Mouse (Mus musculus): Measurements from ENCODE around the gene Vwa3a.
A peak's percentile ranks its signal among the peaks of the same experiment; 100 is the strongest.

The Vwa3a gene

DNA sequence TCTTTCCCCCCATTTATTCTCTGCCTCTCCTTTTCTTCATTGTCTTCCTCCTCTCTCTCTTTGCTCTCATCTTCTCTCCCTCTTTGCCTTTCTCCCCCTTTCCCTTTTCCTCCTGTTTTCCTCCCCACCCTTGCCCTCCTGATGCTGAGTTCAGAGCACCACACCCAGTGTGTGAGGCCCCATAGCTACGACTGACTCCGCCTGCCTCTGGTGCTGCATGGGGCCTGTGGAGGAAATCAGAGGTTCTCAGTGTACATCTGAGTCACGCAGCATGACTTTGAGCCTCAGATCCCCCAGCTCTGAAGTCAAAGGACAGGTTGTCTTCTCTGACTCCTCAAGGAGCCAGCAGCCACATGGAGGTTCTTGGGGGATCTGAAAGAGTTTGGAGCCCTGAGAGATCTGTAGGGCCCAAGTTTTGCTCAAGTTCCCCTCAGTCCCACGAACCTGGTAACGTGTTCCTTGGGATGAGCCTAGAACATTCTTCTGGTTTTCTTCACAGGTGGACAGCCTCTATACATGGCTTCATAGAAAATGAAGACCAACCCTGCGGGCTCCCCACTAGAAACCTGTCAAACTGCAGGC, 72.8 kb downstream of the Vwa3a start, which contains the start of gene Gm5737:
Gene Gm5737, plus strand, starts transcription at position 532 of the 582 bp plus-strand sequence.
- TF ChIP-seq GATA4 (IDR thresholded peaks at IDR 0.05; ENCODE audit: insufficient replicate concordance, low read length), result no peak

- TF ChIP-seq GATA4 (IDR thresholded peaks at IDR 0.05; ENCODE audit: insufficient replicate concordance, low read length), result no peak
Measured at GRCm38 (mm10) chr7:120817552-120817951, 78.4 kb downstream of the Vwa3a start.

DNA sequence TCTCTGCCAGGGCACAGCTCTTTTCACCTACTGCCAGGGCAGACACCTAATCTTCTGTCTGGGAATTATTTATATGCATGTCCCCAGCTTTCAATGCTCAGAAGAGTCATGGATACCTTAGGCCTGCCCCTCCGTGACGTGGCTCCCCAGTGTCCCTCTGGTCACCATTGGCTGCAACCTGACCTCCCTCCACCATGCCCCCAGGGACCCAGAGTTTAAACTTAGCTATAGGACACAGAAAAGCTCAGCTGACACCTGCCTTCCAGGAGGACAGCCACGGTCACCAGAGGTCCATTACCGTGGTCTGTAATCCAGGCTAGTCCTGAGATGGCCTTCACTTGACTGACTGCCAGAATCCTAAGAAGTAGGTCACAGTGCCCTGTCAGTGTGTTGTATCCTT, 80.3 kb downstream of the Vwa3a start:
- TF ChIP-seq GATA4 (IDR thresholded peaks at IDR 0.05; ENCODE audit: insufficient replicate concordance, low read length), result no peak

DNA sequence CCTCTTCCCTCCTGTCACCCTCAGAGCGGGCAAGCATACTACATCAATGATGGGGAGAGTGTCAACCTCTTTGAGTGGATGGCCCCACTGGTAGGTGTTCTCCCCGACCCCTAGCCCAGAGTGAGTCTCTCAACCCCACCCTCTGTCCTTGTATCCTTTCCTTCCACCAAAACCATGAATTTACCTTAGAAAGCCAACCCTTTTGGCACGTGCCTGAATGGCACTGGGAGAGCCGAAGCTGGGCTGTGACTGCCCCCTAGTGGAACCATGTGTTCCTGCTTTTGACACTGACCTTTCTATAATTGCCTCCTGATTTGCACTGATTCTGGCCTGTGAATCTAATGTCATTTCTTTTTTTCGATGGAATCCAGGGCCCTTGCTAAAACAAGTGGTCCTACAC, 84.1 kb downstream of the Vwa3a start:
- TF ChIP-seq GATA4 (IDR thresholded peaks at IDR 0.05; ENCODE audit: insufficient replicate concordance, low read length), result no peak

- no peak for TF ChIP-seq GATA4 (IDR thresholded peaks at IDR 0.05; ENCODE audit: insufficient replicate concordance, low read length)
Measured at GRCm38 (mm10) chr7:120825097-120825496, 86.0 kb downstream of the Vwa3a start.

GRCm38 (mm10) chr7:120826408-120826807, 87.3 kb downstream of the Vwa3a start:
- TF ChIP-seq GATA4 (IDR thresholded peaks at IDR 0.05; ENCODE audit: insufficient replicate concordance, low read length), result no peak

DNA sequence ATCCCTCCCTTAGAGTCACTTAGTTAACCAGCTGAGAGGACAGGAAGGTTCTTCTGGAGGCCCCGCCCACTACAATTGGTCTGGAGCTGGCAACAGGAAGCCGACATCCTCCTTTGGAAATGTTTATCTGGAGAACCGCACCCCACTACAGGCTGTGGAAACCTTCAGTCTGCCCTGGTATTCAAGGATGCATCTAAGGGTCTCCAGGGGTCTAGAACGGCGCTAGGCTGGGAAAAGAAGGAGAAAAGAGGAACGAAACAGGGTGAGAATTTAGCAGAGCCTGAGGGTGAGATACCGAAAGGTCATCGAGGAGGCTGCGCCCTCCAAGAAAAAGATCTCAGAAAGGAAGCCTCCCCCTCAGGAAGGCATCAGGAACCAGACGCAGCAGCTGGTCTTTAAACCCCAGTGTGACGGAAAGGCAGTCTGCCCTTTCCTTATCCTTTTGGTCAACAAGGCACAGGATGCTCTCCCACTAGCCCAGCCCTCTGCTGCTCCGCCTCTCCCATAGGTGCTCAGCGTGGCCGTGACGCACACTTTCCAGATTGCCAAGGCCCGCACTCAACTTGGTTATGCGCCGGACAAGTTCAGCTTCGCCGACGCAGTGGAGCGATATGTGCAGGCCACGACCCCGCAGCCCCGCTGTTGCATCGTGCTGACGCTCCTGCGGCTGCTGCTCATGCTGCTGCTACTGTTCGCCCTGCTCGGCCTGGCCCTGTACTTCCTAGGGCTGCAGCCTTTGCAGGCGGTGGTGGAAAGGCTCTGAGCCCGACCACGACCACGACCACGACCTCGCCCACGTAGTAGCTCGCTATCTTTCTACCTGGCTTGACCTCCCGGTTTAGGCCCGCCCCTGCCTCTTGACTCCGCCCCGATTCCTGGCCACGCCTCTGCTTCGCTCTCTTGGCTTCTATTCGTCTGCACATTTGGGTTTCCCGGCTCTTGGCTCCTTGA, 91.6 kb downstream of the Vwa3a start:
- peak; percentile 51; the same call in 1 of the 2 replicates for TF ChIP-seq GATA4 (IDR thresholded peaks at IDR 0.05; ENCODE audit: insufficient replicate concordance, low read length)

DNA sequence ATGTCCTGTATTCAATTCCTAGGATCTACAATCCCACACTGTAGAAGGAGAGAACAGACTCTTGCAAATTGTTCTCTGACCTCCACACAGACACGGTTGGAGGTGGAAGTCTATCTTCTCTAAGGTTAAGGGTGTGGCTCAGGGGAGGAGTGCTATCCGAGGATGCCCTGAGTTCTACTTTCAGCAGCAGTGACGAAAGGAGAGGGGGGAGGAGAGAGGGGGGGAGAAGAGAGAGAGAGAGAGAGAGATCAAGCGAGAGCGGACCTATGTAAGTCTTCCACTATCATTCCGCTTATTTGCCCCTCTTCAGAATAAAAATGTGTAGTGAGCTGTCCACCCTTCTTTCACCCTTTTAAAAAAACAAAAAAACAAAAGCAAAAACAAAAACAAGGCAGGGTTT, 95.3 kb downstream of the Vwa3a start:
- TF ChIP-seq GATA4 (IDR thresholded peaks at IDR 0.05; ENCODE audit: insufficient replicate concordance, low read length), result no peak

- TF ChIP-seq GATA4 (IDR thresholded peaks at IDR 0.05; ENCODE audit: insufficient replicate concordance, low read length), result no peak
Measured at GRCm38 (mm10) chr7:120834863-120835372, 95.8 kb downstream of the Vwa3a start.

- no peak; the same call in 1 of the 2 replicates for TF ChIP-seq GATA4 (IDR thresholded peaks at IDR 0.05; ENCODE audit: insufficient replicate concordance, low read length)
Measured at GRCm38 (mm10) chr7:120835449-120836359, 96.6 kb downstream of the Vwa3a start.

DNA sequence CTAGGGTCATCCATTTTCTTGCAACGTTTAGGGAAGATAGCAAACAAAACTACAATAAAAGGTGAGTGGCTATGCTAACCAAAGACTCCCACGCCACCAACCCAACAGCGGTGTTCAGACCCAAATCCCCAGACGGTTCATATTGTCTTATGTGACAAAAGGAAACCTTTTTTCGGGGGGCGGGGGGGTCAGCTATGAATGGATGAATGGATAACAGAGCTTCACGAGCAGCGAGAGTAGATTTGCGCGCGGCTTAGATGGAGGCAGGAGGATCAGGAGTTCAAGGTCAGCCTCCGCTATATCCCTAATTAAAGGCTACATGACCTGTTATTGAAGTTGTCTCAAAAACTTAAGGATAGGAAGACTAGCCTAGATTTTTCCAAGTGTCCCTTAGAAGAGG, 97.2 kb downstream of the Vwa3a start:
- TF ChIP-seq GATA4 (IDR thresholded peaks at IDR 0.05; ENCODE audit: insufficient replicate concordance, low read length), result no peak

DNA sequence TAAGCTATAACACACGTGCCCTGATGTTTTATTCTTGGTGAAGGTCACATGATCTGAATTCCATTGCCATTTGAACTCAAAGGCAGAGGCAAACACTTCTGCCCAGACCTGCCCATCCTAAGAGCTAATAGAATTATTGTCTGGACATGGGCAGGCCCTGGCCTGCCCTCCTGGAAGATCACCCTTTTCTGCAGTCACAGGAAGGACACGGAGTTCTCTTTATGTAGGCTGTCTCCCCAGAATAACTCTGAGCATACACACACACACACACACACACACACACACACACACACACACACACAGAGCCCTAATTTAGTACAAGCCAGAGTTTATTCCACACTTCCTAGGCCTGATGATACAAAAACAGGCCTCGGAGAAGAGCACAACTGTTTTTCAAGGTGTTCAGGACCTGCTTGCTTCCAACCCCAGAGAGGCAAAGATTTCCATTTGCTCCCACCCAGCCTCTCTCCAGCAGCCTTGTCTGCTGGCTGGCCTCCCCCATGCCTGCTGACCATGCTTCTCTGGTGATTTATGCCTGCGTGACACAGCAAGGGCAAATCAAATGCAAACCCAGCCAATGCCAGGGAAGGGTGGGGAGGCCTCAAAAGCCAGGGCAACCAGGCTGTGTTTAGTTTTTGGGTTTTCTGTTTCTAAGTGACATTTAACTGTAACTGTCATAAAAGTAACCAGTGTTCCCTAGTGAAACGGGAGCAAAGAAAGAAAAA, 99.5 kb downstream of the Vwa3a start:
- no peak for TF ChIP-seq GATA4 (IDR thresholded peaks at IDR 0.05; ENCODE audit: insufficient replicate concordance, low read length)

DNA sequence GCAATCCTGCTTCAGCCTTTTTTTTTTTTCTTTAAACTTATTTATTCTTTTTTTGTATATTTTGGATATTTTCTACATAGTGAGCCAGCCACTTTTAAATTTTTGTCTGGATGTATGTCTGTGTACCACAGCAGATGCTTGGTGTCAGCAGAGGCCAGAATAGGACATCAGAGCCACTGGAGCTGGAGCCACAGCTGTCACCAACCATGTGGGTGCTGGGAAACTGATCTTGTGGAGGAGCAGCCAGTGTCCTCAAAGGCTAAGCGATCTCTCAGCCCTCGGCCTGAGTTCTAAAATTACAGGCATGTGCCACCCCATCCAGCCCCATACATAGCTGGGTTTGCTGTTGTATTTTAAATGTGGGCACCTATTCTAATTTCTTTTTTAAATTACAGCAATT, 100.7 kb downstream of the Vwa3a start:
- TF ChIP-seq GATA4 (IDR thresholded peaks at IDR 0.05; ENCODE audit: insufficient replicate concordance, low read length), result no peak

- TF ChIP-seq GATA4 (IDR thresholded peaks at IDR 0.05; ENCODE audit: insufficient replicate concordance, low read length), result no peak
Measured at GRCm38 (mm10) chr7:120842345-120843036, 103.4 kb downstream of the Vwa3a start, which contains the start of gene Eef2k. Gene Eef2k (plus strand): TSS chr7:120842831.

All from liver, adult (tissue).